Mouse (Mus musculus) liver, embryonic 14.5 days (tissue): ENCODE results near the gene Prr14l.

ENCODE experiments used
- CTCF ChIP-seq: IDR thresholded peaks from 2 replicates; pipeline ENCODE4 v1.5.1; 2016; ENCODE audit warnings: antibody characterized with exemption, low read depth, control low read depth
- EP300 ChIP-seq: IDR thresholded peaks from 2 replicates; pipeline ENCODE4 v1.6.1; 2016; ENCODE audit warnings: antibody characterized with exemption, low read depth

DNA sequence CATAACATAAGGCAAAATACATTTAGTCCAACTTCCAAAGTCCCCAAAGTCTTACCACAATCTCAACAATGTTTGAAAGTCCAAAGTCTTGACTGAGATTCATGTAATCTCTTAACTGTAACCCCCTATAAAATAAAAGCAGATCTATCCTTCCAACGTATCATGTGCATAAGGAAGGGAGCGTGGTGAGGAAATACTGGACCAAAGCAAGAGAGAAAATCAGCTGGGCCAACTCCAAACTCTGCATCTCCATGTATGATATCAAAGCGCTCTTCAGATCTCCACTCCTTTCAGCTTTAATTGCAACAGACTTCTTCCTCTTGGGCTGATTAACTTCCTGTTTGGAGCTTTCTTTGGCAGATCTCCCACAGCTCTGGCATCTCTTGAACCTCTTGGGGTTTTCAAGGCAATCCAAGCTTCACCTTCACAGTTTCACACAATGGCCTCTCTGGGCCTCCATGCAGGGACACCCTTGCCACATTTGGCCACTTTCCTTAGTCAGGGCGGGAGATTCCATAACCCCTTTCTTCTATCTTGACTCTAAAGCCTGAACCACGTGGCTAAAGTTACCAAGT, 92.4 kb downstream of the Prr14l start:
- TF ChIP-seq CTCF (no peak), EP300 (no peak)
